Mouse (Mus musculus): Measurements from ENCODE around the gene Rreb1. TPM values are rescaled to one million over a fixed set of nuclear protein-coding genes. Genes with fewer than 3 reads are reported as not detected.
A peak's percentile ranks its signal among the peaks of the same experiment; 100 is the strongest.

Gene Rreb1
- total and polyA plus RNA-seq, 3 experiments = 8.1 to 34.0 TPM; not detected in 1

DNA sequence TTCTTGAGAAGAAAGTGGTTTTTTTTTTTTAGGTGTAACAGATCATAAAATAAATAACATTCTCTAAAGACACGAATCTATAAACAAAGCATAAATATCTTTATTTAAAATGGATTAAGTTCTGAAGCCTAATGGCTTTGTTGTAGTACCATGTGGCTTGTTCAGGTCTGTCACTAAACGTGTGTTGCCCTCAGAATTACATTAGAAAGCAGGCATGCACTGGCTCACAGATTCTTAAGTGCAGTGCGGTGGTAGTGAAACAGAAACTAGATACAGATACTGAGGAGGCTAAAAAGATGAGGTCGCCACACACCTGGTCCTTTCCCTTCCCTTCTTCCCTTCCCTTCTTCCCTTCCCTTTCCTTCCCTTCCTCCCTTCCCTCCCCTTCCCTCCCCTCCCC lies 75.2 kb downstream of the Rreb1 start:
- H3K79me2 ChIP-seq (ENCODE audit: control insufficient read depth, insufficient read depth, low read length, poor library complexity) = peaks cover 36% of the 10 kb centered on the region
- peaks cover 0 to 34% of the 10 kb centered on the region in 2 experiments; a peak in 2 of 4 replicates for H3K36me3 ChIP-seq (ENCODE audit: control insufficient read depth in 1 of 2, insufficient read depth in 2 of 2, low read length in 2 of 2)
- DNase-seq (ENCODE audit: low read depth, low spot score) = peak; percentile 66
- peaks cover 27 to 38% of the 10 kb centered on the region in 2 experiments for H3K4me1 ChIP-seq (ENCODE audit: control insufficient read depth in 1 of 2, insufficient read depth in 2 of 2, low read length in 2 of 2)
- no peaks in the 10 kb centered on the region for H3K27me3 ChIP-seq (ENCODE audit: control insufficient read depth in 1 of 2, insufficient read depth in 2 of 2, low read length in 2 of 2)
- H3K4me3 ChIP-seq (ENCODE audit: control insufficient read depth in 1 of 2, insufficient read depth in 1 of 2, low read depth in 2 of 2, low read length in 2 of 2) = peak overlapping the region; percentile 38 to 39
- peak overlapping the region; percentile 74 for H3K27ac ChIP-seq (ENCODE audit: control insufficient read depth, low read depth, low read length)
- no peak for TF ChIP-seq ZKSCAN1 (IDR thresholded peaks at IDR 0.05; ENCODE audit: low read depth, low read length)
- no peak for TF ChIP-seq EP300 (IDR thresholded peaks at IDR 0.05; ENCODE audit: low read depth in 1 of 2, low read length in 2 of 2)
- no peak for TF ChIP-seq RAD21 (IDR thresholded peaks at IDR 0.05; ENCODE audit: low read depth, low read length)
- no peak for TF ChIP-seq BHLHE40 (IDR thresholded peaks at IDR 0.05; ENCODE audit: borderline replicate concordance, low read depth, low read length)
- TF ChIP-seq ZMIZ1 (IDR thresholded peaks at IDR 0.05; ENCODE audit: low read depth, low read length) = no peak
- TF ChIP-seq POLR2AphosphoS2 (IDR thresholded peaks at IDR 0.05; ENCODE audit: low read length) = no peak
- peak overlapping the region; percentile 51 for H3K9ac ChIP-seq (ENCODE audit: control insufficient read depth, low read depth, low read length, poor library complexity, severe bottlenecking)
- no peaks in the 10 kb centered on the region for H3K9me3 ChIP-seq (replicated peaks; ENCODE audit: insufficient read depth, low read length)

DNA sequence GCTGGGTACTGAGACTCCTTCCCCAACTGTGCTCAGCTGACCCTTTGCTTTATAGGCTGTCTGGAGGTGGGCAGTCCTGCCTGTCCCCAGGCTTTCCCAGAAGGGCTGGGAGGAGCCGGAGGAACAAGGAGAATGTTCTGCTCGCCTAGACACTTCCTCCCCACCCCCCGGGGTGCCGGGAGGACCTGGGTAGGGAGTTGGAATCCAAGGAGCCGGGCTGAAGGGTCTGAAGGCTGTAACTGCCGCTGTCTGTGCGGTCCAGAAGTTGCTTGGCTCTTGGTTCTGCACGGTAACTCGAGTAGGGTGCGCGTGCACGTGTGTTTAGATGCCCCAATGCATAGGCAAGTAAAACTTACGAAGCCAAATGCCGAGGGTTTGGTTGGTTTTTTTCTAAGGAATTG lies 75.8 kb downstream of the Rreb1 start:
- H3K79me2 ChIP-seq (ENCODE audit: control insufficient read depth, insufficient read depth, low read length, poor library complexity) = peaks cover 38% of the 10 kb centered on the region
- peak; percentile 80 for DNase-seq (ENCODE audit: low read depth, low spot score)
- peak overlapping the region; percentile 95 for H3K27ac ChIP-seq (ENCODE audit: control insufficient read depth, low read depth, low read length)
- H3K36me3 ChIP-seq (ENCODE audit: control insufficient read depth in 1 of 2, insufficient read depth in 2 of 2, low read length in 2 of 2) = peaks cover 0 to 40% of the 10 kb centered on the region in 2 experiments; a peak in 2 of 4 replicates
- H3K9ac ChIP-seq (ENCODE audit: control insufficient read depth, low read depth, low read length, poor library complexity, severe bottlenecking) = peak overlapping the region; percentile 84
- peak overlapping the region; percentile 46 to 50 for H3K4me3 ChIP-seq (ENCODE audit: control insufficient read depth in 1 of 2, insufficient read depth in 1 of 2, low read depth in 2 of 2, low read length in 2 of 2)
- H3K27me3 ChIP-seq (ENCODE audit: control insufficient read depth in 1 of 2, insufficient read depth in 2 of 2, low read length in 2 of 2) = no peaks in the 10 kb centered on the region
- H3K9me3 ChIP-seq (replicated peaks; ENCODE audit: insufficient read depth, low read length) = no peaks in the 10 kb centered on the region
- peaks cover 32 to 38% of the 10 kb centered on the region in 2 experiments for H3K4me1 ChIP-seq (ENCODE audit: control insufficient read depth in 1 of 2, insufficient read depth in 2 of 2, low read length in 2 of 2)
- peak; percentile 13; the same call in 1 of the 2 replicates for TF ChIP-seq SMC3 (IDR thresholded peaks at IDR 0.05; ENCODE audit: low read depth, low read length)
- TF ChIP-seq BHLHE40 (IDR thresholded peaks at IDR 0.05; ENCODE audit: borderline replicate concordance, low read depth, low read length) = no peak; the same call in 1 of the 2 replicates
- no peak for TF ChIP-seq E2F4 (IDR thresholded peaks at IDR 0.05; ENCODE audit: borderline replicate concordance, low read depth, low read length)
- TF ChIP-seq MAX (IDR thresholded peaks at IDR 0.05; ENCODE audit: low read length) = peak; percentile 86
- TF ChIP-seq POLR2AphosphoS5 (IDR thresholded peaks at IDR 0.05; ENCODE audit: borderline replicate concordance, low read depth, low read length) = no peak
- TF ChIP-seq HCFC1 (IDR thresholded peaks at IDR 0.05; ENCODE audit: low read depth, low read length) = no peak
- TF ChIP-seq SIN3A (IDR thresholded peaks at IDR 0.05; ENCODE audit: low read length) = no peak; the same call in 1 of the 2 replicates
- no peak for TF ChIP-seq MAFK (IDR thresholded peaks at IDR 0.05; ENCODE audit: borderline replicate concordance, low read depth, low read length)
- no peak for TF ChIP-seq RAD21 (IDR thresholded peaks at IDR 0.05; ENCODE audit: low read depth, low read length)
- TF ChIP-seq CHD2 (IDR thresholded peaks at IDR 0.05; ENCODE audit: low read length) = no peak
- TF ChIP-seq MEF2A (IDR thresholded peaks at IDR 0.05; ENCODE audit: extremely low read depth, insufficient replicate concordance, low read depth, low read length, poor library complexity, severe bottlenecking) = no peak
- no peak for TF ChIP-seq TBP (IDR thresholded peaks at IDR 0.05; ENCODE audit: low read depth, low read length)
- no peak for TF ChIP-seq TAL1 (IDR thresholded peaks at IDR 0.05; ENCODE audit: low read length)
- no peak for TF ChIP-seq MYB (IDR thresholded peaks at IDR 0.05; ENCODE audit: low read depth, low read length)
- peak; percentile 75; the same call in 1 of the 2 replicates for TF ChIP-seq MYC (IDR thresholded peaks at IDR 0.05; ENCODE audit: low read depth, low read length)
- 0 out of 2 replicates have a peak, but pooled peaks have one; percentile 12 for TF ChIP-seq NELFE (IDR thresholded peaks at IDR 0.05; ENCODE audit: low read depth, low read length)
- TF ChIP-seq MXI1 (IDR thresholded peaks at IDR 0.05; ENCODE audit: low read depth, low read length) = peak; percentile 68
- no peak for TF ChIP-seq MAZ (IDR thresholded peaks at IDR 0.05; ENCODE audit: low read depth, low read length)
- TF ChIP-seq GATA1 (IDR thresholded peaks at IDR 0.05; ENCODE audit: low read depth, low read length) = no peak
- TF ChIP-seq ZC3H11A (IDR thresholded peaks at IDR 0.05; ENCODE audit: low read depth, low read length) = no peak
- no peak for TF ChIP-seq ZMIZ1 (IDR thresholded peaks at IDR 0.05; ENCODE audit: low read depth, low read length)
- TF ChIP-seq NRF1 (IDR thresholded peaks at IDR 0.05; ENCODE audit: insufficient read depth, low read depth, low read length, poor library complexity, severe bottlenecking) = no peak
- no peak for TF ChIP-seq RCOR1 (IDR thresholded peaks at IDR 0.05; ENCODE audit: low read depth, low read length)
- TF ChIP-seq ZKSCAN1 (IDR thresholded peaks at IDR 0.05; ENCODE audit: low read depth, low read length) = no peak
- TF ChIP-seq JUND (IDR thresholded peaks at IDR 0.05; ENCODE audit: low read depth, low read length) = no peak
- TF ChIP-seq KAT2A (conservative IDR thresholded peaks at IDR 0.05; ENCODE audit: low read depth, low read length) = no peak
- TF ChIP-seq EP300 (IDR thresholded peaks at IDR 0.05; ENCODE audit: low read depth in 1 of 2, low read length in 2 of 2) = no peak
- no peak for TF ChIP-seq USF1 (IDR thresholded peaks at IDR 0.05; ENCODE audit: low read depth, low read length)
- no peak for TF ChIP-seq CTCF (IDR thresholded peaks at IDR 0.05 in 2 of 3, conservative IDR thresholded peaks at IDR 0.05 in 1 of 3; ENCODE audit: control insufficient read depth in 1 of 3, insufficient read depth in 1 of 3, low read depth in 2 of 3, low read length in 3 of 3, poor library complexity in 1 of 3, severe bottlenecking in 1 of 3)
- peak; percentile 2; the same call in 1 of the 2 replicates for TF ChIP-seq ETS1 (IDR thresholded peaks at IDR 0.05; ENCODE audit: low read depth, low read length)
